Mouse (Mus musculus): Measurements from ENCODE around the gene Zfp142.

DNA sequence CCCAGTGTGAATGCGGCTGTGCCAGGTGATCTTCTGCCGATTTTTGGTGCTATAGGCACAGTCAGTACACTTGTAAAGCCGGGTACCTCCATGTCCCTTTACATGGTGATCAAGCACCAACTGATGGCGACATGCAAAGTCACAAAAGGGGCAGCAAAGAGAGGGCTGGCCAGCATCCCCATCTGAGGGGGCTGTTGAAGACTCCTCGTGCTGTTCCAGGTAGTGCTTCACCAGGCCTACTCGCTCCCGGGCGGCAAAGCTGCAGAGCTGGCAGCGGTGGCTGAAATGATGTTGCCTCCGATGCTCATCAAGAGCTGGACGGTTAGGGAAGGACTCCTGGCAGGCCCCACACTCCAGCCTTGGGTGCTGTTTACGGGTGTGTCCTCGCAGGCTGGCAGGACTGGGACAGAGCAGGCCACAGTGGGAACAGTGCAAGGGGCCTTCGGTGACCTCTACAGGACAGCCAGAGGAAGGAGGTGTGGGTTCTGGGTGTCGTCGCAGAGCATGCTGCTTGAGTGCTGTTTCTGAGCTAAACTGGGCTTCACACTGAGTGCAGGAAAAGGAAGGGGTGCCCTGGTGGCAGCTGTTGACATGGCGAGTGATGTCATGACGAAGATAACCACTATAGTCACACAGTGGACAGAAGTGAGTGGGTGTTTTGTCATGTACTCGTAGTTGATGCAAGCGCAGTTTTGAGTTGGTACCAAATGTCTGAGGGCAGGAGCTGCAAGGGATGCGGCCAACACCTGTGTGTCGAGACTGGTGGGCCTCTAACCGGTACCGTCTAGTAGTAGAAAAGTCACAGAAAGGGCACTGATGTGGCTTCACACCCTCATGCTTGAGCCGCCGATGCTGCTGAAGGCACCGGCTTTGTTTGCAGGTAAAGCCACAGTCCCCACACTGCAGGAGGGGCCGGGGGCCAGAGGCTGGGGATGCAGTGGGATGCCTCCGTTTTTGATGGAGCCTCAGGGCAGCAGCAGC is 18.0 kb downstream of the Zfp142 start:
- no peak for TF ChIP-seq CTCF (IDR thresholded peaks at IDR 0.05; ENCODE audit: low read depth)
- no peak for TF ChIP-seq EP300 (optimal IDR thresholded peaks at IDR 0.05)
